Mouse (Mus musculus) liver, embryonic 13.5 days (tissue): ENCODE data around the gene Celf1. TPM values are rescaled to one million over a fixed set of nuclear protein-coding genes. Genes with fewer than 3 reads are reported as not detected.
"Not testable (repeated sequence)": the region's sequence is repeated elsewhere in the genome, so short reads cannot be mapped to it uniquely, and the experiment has no call there.

Experiments used
- ATAC-seq: fragments of 200-750 bp; cut with Nextera tagmentation; 2 replicates; pipeline ENCODE4 v1.8.0; 2017; ENCODE audit warnings: low read depth, mild to moderate bottlenecking, moderate number of reproducible peaks, moderate library complexity
- DNase-seq: peaks from one replicate; pipeline ENCODE4 v3.0.0; 2022
- H3K27ac ChIP-seq: fragments of 300-500 bp; sonication (generic); 2 replicates; pipeline ENCODE4 v1.5.1; 2015; ENCODE audit warnings: moderate library complexity, mild to moderate bottlenecking, inconsistent platforms
- H3K27me3 ChIP-seq: fragments of 300-500 bp; sonication (generic); 2 replicates; pipeline ENCODE4 v1.6.1; 2015; ENCODE audit warnings: mild to moderate bottlenecking, inconsistent platforms
- H3K36me3 ChIP-seq: fragments of 300-500 bp; sonication (generic); 2 replicates; pipeline ENCODE4 v1.6.1; 2015; ENCODE audit warnings: mild to moderate bottlenecking, inconsistent platforms
- H3K4me1 ChIP-seq: fragments of 300-500 bp; sonication (generic); replicated peaks from 2 replicates; pipeline ENCODE4 v1.6.1; 2015; ENCODE audit warnings: inconsistent platforms
- H3K4me2 ChIP-seq: fragments of 300-500 bp; sonication (generic); 2 replicates; pipeline ENCODE4 v1.6.1; 2015; ENCODE audit warnings: inconsistent platforms, mild to moderate bottlenecking, moderate library complexity
- H3K4me3 ChIP-seq: fragments of 300-500 bp; sonication (generic); replicated peaks from 2 replicates; pipeline ENCODE4 v1.5.1; 2015; ENCODE audit warnings: mild to moderate bottlenecking, inconsistent platforms
- H3K9ac ChIP-seq: fragments of 300-500 bp; sonication (generic); 2 replicates; pipeline ENCODE4 v1.6.1; 2015; ENCODE audit warnings: mild to moderate bottlenecking, inconsistent platforms
- H3K9me3 ChIP-seq: fragments of 300-500 bp; sonication (generic); replicated peaks from 2 replicates; pipeline ENCODE4 v1.6.1; 2016; ENCODE audit warnings: inconsistent platforms
- WGBS: fragments of 180-500 bp; shearing (Covaris S2); methylation state at CpG from one replicate; pipeline ENCODE4 v1.1.7; 2015; ENCODE audit not compliant: insufficient replicate concordance; 5-methylcytosine and 5-hydroxymethylcytosine counted together
- polyA plus RNA-seq: library from polyadenylated mRNA; unstranded; fragments of >200 nt; fragmentation: Nextera tagmentation; extraction: Ambion mirVana; gene quantifications from 2 replicates; pipeline ENCODE4 v1.2.1, GENCODE M21; 2015

Gene Celf1
- 54.9 and 68.3 TPM in 2 replicates for polyA plus RNA-seq

- Histone ChIP-seq H3K27ac (peak within 1 kb of the TSS; percentile 94), H3K4me1 (peaks cover 52% of the 10 kb centered on the region), H3K4me2 (peak within 1 kb of the TSS; percentile 84), H3K9ac (peak within 1 kb of the TSS; percentile 97), H3K4me3 (peak within 1 kb of the TSS; percentile 96), H3K36me3 (no peaks in the 10 kb centered on the region), H3K27me3 (no peaks in the 10 kb centered on the region), H3K9me3 (no peaks in the 10 kb centered on the region)
- DNase-seq = peak; percentile 78
- under 1% methylated on average over 108 of the region's 113 CpGs for WGBS
- ATAC-seq = peak; percentile 94
Measured at GRCm38 (mm10) chr2:90940233-90941229, at the start of gene Celf1. TSS of gene Celf1 (plus strand) at chr2:90940382.

GRCm38 (mm10) chr2:90893673-90894298, 46.4 kb upstream of the Celf1 start:
- Histone ChIP-seq H3K36me3 (peaks cover 49% of the 10 kb centered on the region), H3K4me1 (peaks cover 83% of the 10 kb centered on the region), H3K9me3 (no peaks in the 10 kb centered on the region), H3K27me3 (peaks cover 30% of the 10 kb centered on the region), H3K4me3 (no peak overlapping the region; the same call in 1 of the 2 replicates), H3K4me2 (peak overlapping the region; percentile 61), H3K9ac (peak overlapping the region; percentile 68), H3K27ac (peak overlapping the region; percentile 95)
- peak; percentile 90 for ATAC-seq
- whole genome bisulfite sequencing = 35% methylated on average over 6 of the region's 6 CpGs
- DNase-seq = peak; percentile 80

GRCm38 (mm10) chr2:90894299-90894677, 45.9 kb upstream of the Celf1 start:
- Histone ChIP-seq H3K4me1 (peaks cover 78% of the 10 kb centered on the region), H3K4me2 (peak overlapping the region; percentile 61), H3K27me3 (peaks cover 25% of the 10 kb centered on the region), H3K9ac (peak overlapping the region; percentile 68), H3K36me3 (peaks cover 54% of the 10 kb centered on the region), H3K27ac (peak overlapping the region; percentile 95)
- not testable (repeated sequence) for H3K4me3 ChIP-seq, DNase-seq, H3K9me3 ChIP-seq
- peak; percentile 9; the same call in 1 of the 2 replicates for ATAC-seq
- WGBS = 26% methylated on average over 3 of the region's 3 CpGs

GRCm38 (mm10) chr2:90903398-90903797, 36.8 kb upstream of the Celf1 start:
- Histone ChIP-seq H3K27ac (peak overlapping the region; percentile 83), H3K36me3 (peaks cover 61% of the 10 kb centered on the region), H3K9me3 (no peaks in the 10 kb centered on the region), H3K4me2 (peak overlapping the region; percentile 79), H3K9ac (peak overlapping the region; percentile 88), H3K4me3 (peak overlapping the region; percentile 74), H3K4me1 (peaks cover 44% of the 10 kb centered on the region), H3K27me3 (no peaks in the 10 kb centered on the region)
- DNase-seq (no peak), ATAC-seq (no peak)
- WGBS = 71% methylated on average over 2 of the region's 2 CpGs

GRCm38 (mm10) chr2:90904076-90904855, 35.9 kb upstream of the Celf1 start, which contains the start of the genes Kbtbd4 and Ndufs3:
TSS of gene Kbtbd4 (plus strand) at chr2:90904740.
TSS of gene Ndufs3 (minus strand) at chr2:90904827.
- Histone ChIP-seq H3K27me3 (no peaks in the 10 kb centered on the region), H3K36me3 (peaks cover 61% of the 10 kb centered on the region), H3K9ac (peak within 1 kb of the TSS; percentile 88), H3K27ac (peak within 1 kb of the TSS; percentile 83), H3K4me2 (peak within 1 kb of the TSS; percentile 79), H3K4me3 (peak within 1 kb of the TSS; percentile 74), H3K9me3 (no peaks in the 10 kb centered on the region), H3K4me1 (peaks cover 44% of the 10 kb centered on the region)
- DNase-seq (peak; percentile 83), ATAC-seq (peak; percentile 91)
- whole genome bisulfite sequencing = under 1% methylated on average over 43 of the region's 43 CpGs

GRCm38 (mm10) chr2:90904856-90905224, 35.3 kb upstream of the Celf1 start:
- DNase-seq (no peak), ATAC-seq (peak; percentile 52)
- WGBS = 1% methylated on average over 21 of the region's 21 CpGs
- H3K36me3 ChIP-seq = peaks cover 62% of the 10 kb centered on the region
- peak overlapping the region; percentile 83 for H3K27ac ChIP-seq
- peaks cover 44% of the 10 kb centered on the region for H3K4me1 ChIP-seq
- no peaks in the 10 kb centered on the region for H3K9me3 ChIP-seq
- H3K4me3 ChIP-seq = peak overlapping the region; percentile 74
- no peaks in the 10 kb centered on the region for H3K27me3 ChIP-seq
- peak overlapping the region; percentile 79 for H3K4me2 ChIP-seq
- H3K9ac ChIP-seq = peak overlapping the region; percentile 88

GRCm38 (mm10) chr2:90906721-90907120, 33.5 kb upstream of the Celf1 start:
- Histone ChIP-seq H3K27me3 (no peaks in the 10 kb centered on the region), H3K4me2 (no peak overlapping the region), H3K4me1 (peaks cover 44% of the 10 kb centered on the region), H3K9me3 (no peaks in the 10 kb centered on the region), H3K9ac (no peak overlapping the region), H3K27ac (no peak overlapping the region), H3K4me3 (no peak overlapping the region), H3K36me3 (peaks cover 63% of the 10 kb centered on the region)
- DNase-seq (no peak), ATAC-seq (no peak)
- WGBS = 74% methylated on average over 2 of the region's 2 CpGs

- H3K4me1 ChIP-seq = peaks cover 32% of the 10 kb centered on the region
- no peaks in the 10 kb centered on the region for H3K9me3 ChIP-seq
- no peak for ATAC-seq
- H3K27ac ChIP-seq = no peak overlapping the region
- 39% methylated on average over 1 of the region's 1 CpGs for WGBS
- H3K4me3 ChIP-seq = no peak overlapping the region
- peaks cover 75% of the 10 kb centered on the region for H3K36me3 ChIP-seq
- H3K4me2 ChIP-seq = no peak overlapping the region
- H3K27me3 ChIP-seq = no peaks in the 10 kb centered on the region
- no peak for DNase-seq
- H3K9ac ChIP-seq = no peak overlapping the region
Measured at GRCm38 (mm10) chr2:90910861-90911260, 29.3 kb upstream of the Celf1 start.

- DNase-seq (no peak), ATAC-seq (no peak)
- H3K36me3 ChIP-seq = peaks cover 72% of the 10 kb centered on the region
- H3K27me3 ChIP-seq = no peaks in the 10 kb centered on the region
- H3K9ac ChIP-seq = no peak overlapping the region
- 73% methylated on average over 1 of the region's 1 CpGs for WGBS
- peaks cover 34% of the 10 kb centered on the region for H3K4me1 ChIP-seq
- H3K27ac ChIP-seq = no peak overlapping the region
- no peak overlapping the region for H3K4me2 ChIP-seq
- no peak overlapping the region for H3K4me3 ChIP-seq
- H3K9me3 ChIP-seq = no peaks in the 10 kb centered on the region
Measured at GRCm38 (mm10) chr2:90911668-90912067, 28.5 kb upstream of the Celf1 start.

- Histone ChIP-seq H3K36me3 (peaks cover 59% of the 10 kb centered on the region), H3K4me3 (no peak overlapping the region), H3K27ac (no peak overlapping the region), H3K9me3 (no peaks in the 10 kb centered on the region), H3K9ac (0 out of 2 replicates have a peak overlapping the region, but pooled peaks have one; percentile 39), H3K27me3 (no peaks in the 10 kb centered on the region), H3K4me2 (no peak overlapping the region), H3K4me1 (peaks cover 40% of the 10 kb centered on the region)
- 85% methylated on average over 2 of the region's 2 CpGs for WGBS
- DNase-seq (no peak), ATAC-seq (no peak)
Measured at GRCm38 (mm10) chr2:90913671-90914070, 26.5 kb upstream of the Celf1 start.
